10 mouse cellular contexts compared by ENCODE assay signal in the genomic region with DNA sequence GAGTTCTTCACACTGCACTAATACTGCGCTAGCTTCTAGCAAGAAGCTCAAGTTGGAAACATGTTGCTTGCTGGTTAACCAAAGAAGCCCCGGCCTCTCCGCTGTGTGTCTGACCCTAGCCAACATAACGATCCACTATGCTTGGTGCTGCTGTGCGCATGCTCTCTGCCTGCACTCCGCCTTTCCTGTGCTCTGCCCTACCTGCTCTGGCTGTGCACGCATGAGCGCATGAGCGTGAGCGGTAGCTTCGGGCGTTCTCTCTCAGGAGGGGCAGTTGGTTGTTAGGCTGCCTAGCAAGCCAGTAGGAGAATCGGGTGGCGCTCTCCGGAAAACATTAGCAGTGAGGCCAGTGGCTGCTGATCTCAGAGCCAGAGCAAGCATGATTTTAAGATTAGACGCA. TPM values are rescaled to one million over a fixed set of nuclear protein-coding genes. Genes with fewer than 3 reads are reported as not detected.
A peak's percentile ranks its signal among the peaks of the same experiment; 100 is the strongest.
DNase-seq lines count a peak whose midpoint lies in the region; ATAC-seq and TF ChIP-seq lines count a peak whose summit lies in the region.
"Had no signal": no experiment of that assay in that cellular context is flagged by ENCODE, and none has a peak within 500 bp of the region (broad histone marks: within the 10 kb centered on the region; RNA-seq: fewer than 3 reads in every experiment).

No protein-coding gene starts in this region.

- DNase-seq in heart, postnatal 25 days (ENCODE audit: low spot score) = no peak
- no peak for DNase-seq in CH12.LX (ENCODE audit: extremely low read depth)
- DNase-seq in embryonic facial prominence, embryonic 11.5 days (ENCODE audit: low spot score) = peak; percentile 21
- peak; percentile 56 for DNase-seq in liver, adult 2 months (ENCODE audit: extremely low read depth, low read depth, low spot score)
- no peak for DNase-seq in natural killer cell, adult 2 months (ENCODE audit: low spot score in 2 of 2)
- DNase-seq in left cerebral cortex, adult 18-20 months (ENCODE audit: low spot score in 2 of 2) = no peak
- DNase-seq in ovary, postnatal 14 days (ENCODE audit: low spot score) = no peak

- H3K9me3 ChIP-seq in heart, embryonic 12.5 days (replicated peaks) = no peaks in the 10 kb centered on the region
- H3K9me3 ChIP-seq in CH12.LX (replicated peaks; ENCODE audit: low read length) = no peaks in the 10 kb centered on the region
- no peaks in the 10 kb centered on the region for H3K9me3 ChIP-seq in embryonic facial prominence, embryonic 11.5 days (replicated peaks; ENCODE audit: control insufficient read depth, low read length)
- H3K9me3 ChIP-seq: limb, embryonic 12.5 days had no signal

- no peak for TF ChIP-seq CTCF in CH12.LX (conservative IDR thresholded peaks at IDR 0.05 in 1 of 2, IDR thresholded peaks at IDR 0.05 in 1 of 2; ENCODE audit: low read depth in 2 of 2, low read length in 2 of 2)
- TF ChIP-seq CTCF in liver, adult 2 months (IDR thresholded peaks at IDR 0.05; ENCODE audit: low read depth, low read length) = no peak

- intact Hi-C loops in heart, postnatal 25 days (cut with DNase I) = loop anchor here (10.0 kb wide), 1 partner anchor 275 kb away; a partner anchor contains a TSS

- 67% methylated on average over 16 of the region's 16 CpGs for WGBS in heart, embryonic 12.5 days
- WGBS in embryonic facial prominence, embryonic 11.5 days = 72% methylated on average over 16 of the region's 16 CpGs
- 74% methylated on average over 16 of the region's 16 CpGs for WGBS in liver, adult 2 months

- H3K4me1 ChIP-seq in heart, embryonic 12.5 days (replicated peaks) = no peaks in the 10 kb centered on the region
- peaks cover 0 to 10% of the 10 kb centered on the region in 2 experiments; a peak in 2 of 4 replicates for H3K4me1 ChIP-seq in CH12.LX (ENCODE audit: control insufficient read depth in 1 of 2, insufficient read depth in 2 of 2)
- no peaks in the 10 kb centered on the region for H3K4me1 ChIP-seq in embryonic facial prominence, embryonic 11.5 days (ENCODE audit: control insufficient read depth, insufficient read depth, low read length)
- no peaks in the 10 kb centered on the region; the same call in 1 of the 2 replicates for H3K4me1 ChIP-seq in liver, adult 2 months (ENCODE audit: control insufficient read depth, insufficient read depth, low read length)

- no peak for TF ChIP-seq RAD21 in CH12.LX (IDR thresholded peaks at IDR 0.05; ENCODE audit: low read depth, low read length)

- no peak overlapping the region for H3K27ac ChIP-seq in heart, embryonic 12.5 days (ENCODE audit: poor library complexity, severe bottlenecking)
- no peak overlapping the region for H3K27ac ChIP-seq in CH12.LX (ENCODE audit: insufficient read depth, low read depth)
- H3K27ac ChIP-seq in embryonic facial prominence, embryonic 11.5 days (replicated peaks; ENCODE audit: low read depth, low read length) = no peak overlapping the region
- H3K27ac ChIP-seq in liver, adult 2 months (replicated peaks; ENCODE audit: insufficient read depth, low read depth, low read length) = no peak overlapping the region
- H3K27ac ChIP-seq: limb, embryonic 12.5 days had no signal

- H3K4me3 ChIP-seq in heart, embryonic 12.5 days = no peak overlapping the region
- no peak overlapping the region for H3K4me3 ChIP-seq in CH12.LX (replicated peaks in 1 of 3; ENCODE audit: low read depth in 2 of 3, low read length in 2 of 3, poor library complexity in 1 of 3)
- H3K4me3 ChIP-seq in embryonic facial prominence, embryonic 11.5 days (ENCODE audit: low read depth, low read length) = no peak overlapping the region
- H3K4me3 ChIP-seq in liver, adult 2 months (ENCODE audit: insufficient read depth, low read depth, low read length) = no peak overlapping the region
- H3K4me3 ChIP-seq: erythroblast, embryonic 14.5 days; limb, embryonic 12.5 days had no signal

- H3K36me3 ChIP-seq in heart, embryonic 12.5 days = no peaks in the 10 kb centered on the region
- H3K36me3 ChIP-seq in CH12.LX (replicated peaks in 1 of 2; ENCODE audit: control insufficient read depth in 1 of 2, insufficient read depth in 1 of 2, low read length in 1 of 2) = no peaks in the 10 kb centered on the region
- H3K36me3 ChIP-seq in embryonic facial prominence, embryonic 11.5 days (replicated peaks; ENCODE audit: control insufficient read depth, insufficient read depth, low read depth, low read length) = no peaks in the 10 kb centered on the region
- H3K36me3 ChIP-seq in liver, adult 2 months (ENCODE audit: control insufficient read depth, insufficient read depth, low read length) = no peaks in the 10 kb centered on the region
- H3K36me3 ChIP-seq: limb, embryonic 12.5 days had no signal

- H3K27me3 ChIP-seq in heart, embryonic 12.5 days (replicated peaks) = no peaks in the 10 kb centered on the region
- H3K27me3 ChIP-seq in CH12.LX (replicated peaks) = no peaks in the 10 kb centered on the region
- H3K27me3 ChIP-seq in embryonic facial prominence, embryonic 11.5 days (ENCODE audit: control insufficient read depth, insufficient read depth, low read length) = no peaks in the 10 kb centered on the region
- H3K27me3 ChIP-seq in liver, adult 2 months (ENCODE audit: control insufficient read depth, insufficient read depth, low read length) = no peaks in the 10 kb centered on the region
- H3K27me3 ChIP-seq: limb, embryonic 12.5 days had no signal

- dilution Hi-C loops in CH12.LX (cut with MboI; ENCODE audit: extremely low pct_ligation_motif_present, extremely low pct_unique_long_range_greater_than_20kb, low sequenced_read_pairs) = no loop called here

- no peak for ATAC-seq in heart, embryonic 12.5 days (ENCODE audit: insufficient number of reproducible peaks, low FRiP score)
- no peak for ATAC-seq in embryonic facial prominence, embryonic 11.5 days (replicated peaks; ENCODE audit: insufficient number of reproducible peaks, low FRiP score, low TSS enrichment, low read depth)

- no peak overlapping the region for H3K9ac ChIP-seq in heart, embryonic 12.5 days
- no peak overlapping the region for H3K9ac ChIP-seq in CH12.LX (ENCODE audit: insufficient read depth, low read depth)
- H3K9ac ChIP-seq in embryonic facial prominence, embryonic 11.5 days (replicated peaks; ENCODE audit: low read length) = no peak overlapping the region
- H3K9ac ChIP-seq in liver, adult 2 months (ENCODE audit: low read depth, low read length) = no peak overlapping the region
- H3K9ac ChIP-seq: limb, embryonic 12.5 days had no signal

- no peak for TF ChIP-seq EP300 in CH12.LX (IDR thresholded peaks at IDR 0.05; ENCODE audit: low read length)

- H3K4me2 ChIP-seq in heart, embryonic 12.5 days = peak overlapping the region; percentile 6; the same call in 1 of the 2 replicates
- no peak overlapping the region for H3K4me2 ChIP-seq in CH12.LX (ENCODE audit: insufficient read depth, low read depth, poor library complexity, severe bottlenecking)
- no peak overlapping the region for H3K4me2 ChIP-seq in embryonic facial prominence, embryonic 11.5 days (ENCODE audit: low read depth, low read length)
- H3K4me2 ChIP-seq: limb, embryonic 12.5 days had no signal

- in situ Hi-C loops in CH12.LX (cut with MboI; ENCODE audit: low pct_ligation_motif_present, low pct_unique_long_range_greater_than_20kb, low sequenced_read_pairs) = no loop called here

- TF ChIP-seq POLR2A in CH12.LX (IDR thresholded peaks at IDR 0.05; ENCODE audit: low read depth, low read length) = no peak
- TF ChIP-seq POLR2A in liver, adult 2 months (IDR thresholded peaks at IDR 0.05; ENCODE audit: extremely low read depth, insufficient read depth, low read length) = no peak

- H3K79me2 ChIP-seq in CH12.LX (replicated peaks; ENCODE audit: control insufficient read depth, extremely low read depth, insufficient read depth, poor library complexity, severe bottlenecking) = no peaks in the 10 kb centered on the region
- no peaks in the 10 kb centered on the region for H3K79me2 ChIP-seq in liver, adult 2 months (ENCODE audit: control insufficient read depth, insufficient read depth, low read length)

TF ChIP-seq in CH12.LX, 34 proteins besides CTCF, POLR2A, EP300 and RAD21:
- 0 out of 2 replicates have a peak, but pooled peaks have one; percentile 31 for TF ChIP-seq NRF1 (IDR thresholded peaks at IDR 0.05; ENCODE audit: low read depth, low read length)
- TF ChIP-seq MAFK (IDR thresholded peaks at IDR 0.05; ENCODE audit: insufficient replicate concordance, low read length) = no peak
- no peak for TF ChIP-seq ZC3H11A (IDR thresholded peaks at IDR 0.05; ENCODE audit: low read depth, low read length)

RNA-seq across cellular contexts. Expression of a gene that starts 5.5 kb away (rescaled TPM):
- polyA plus RNA-seq in heart, embryonic 12.5 days (2016; fragmentation: Nextera tagmentation; extraction: Ambion mirVana) = 64.1 and 66.2 TPM in 2 replicates
- 10 to 100 TPM; 26.5 to 26.8 TPM for total RNA-seq in heart, postnatal 25 days (2021)
- 50.3 and 54.4 TPM in 2 replicates for total RNA-seq in CH12.LX (2012; rRNA removed)
- 109 and 110 TPM in 2 replicates for total RNA-seq in CH12.LX (2014; rRNA removed)
- 123 and 133 TPM in 2 replicates for polyA plus RNA-seq in CH12.LX (2012; ENCODE audit: insufficient read length, low read depth)
- polyA plus RNA-seq in embryonic facial prominence, embryonic 11.5 days (2014; fragmentation: Nextera tagmentation; extraction: Ambion mirVana) = 135 and 148 TPM in 2 replicates
- total RNA-seq in liver, adult 2 months (2014; rRNA removed) = 19.5 and 19.6 TPM in 2 replicates
- 16.3 and 17.9 TPM in 2 replicates for polyA plus RNA-seq in liver, adult 2 months (2012; rRNA removed)
- total RNA-seq in left cerebral cortex, adult 18-20 months (2021) = 10 to 100 TPM; 47.1 to 50.0 TPM

RNA-seq across cellular contexts. Expression of a gene that starts 8.7 kb away (rescaled TPM):
- polyA plus RNA-seq in heart, embryonic 12.5 days (2016; fragmentation: Nextera tagmentation; extraction: Ambion mirVana) = not detected in 2 replicates
- total RNA-seq in heart, postnatal 25 days (2021) = not detected
- total RNA-seq in CH12.LX (2012; rRNA removed) = not detected in 2 replicates
- not detected in 2 replicates for total RNA-seq in CH12.LX (2014; rRNA removed)
- not detected in 2 replicates for polyA plus RNA-seq in CH12.LX (2012; ENCODE audit: insufficient read length, low read depth)
- polyA plus RNA-seq in embryonic facial prominence, embryonic 11.5 days (2014; fragmentation: Nextera tagmentation; extraction: Ambion mirVana) = not detected in 2 replicates
- total RNA-seq in liver, adult 2 months (2014; rRNA removed) = not detected in 2 replicates
- polyA plus RNA-seq in liver, adult 2 months (2012; rRNA removed) = not detected in 2 replicates
- not detected for total RNA-seq in left cerebral cortex, adult 18-20 months (2021)
- polyA plus RNA-seq: erythroblast, embryonic 14.5 days; limb, embryonic 12.5 days had no signal

RNA-seq across cellular contexts. Expression of a gene that starts 52.3 kb away (rescaled TPM):
- polyA plus RNA-seq in heart, embryonic 12.5 days (2016; fragmentation: Nextera tagmentation; extraction: Ambion mirVana) = 87.0 and 95.2 TPM in 2 replicates
- total RNA-seq in heart, postnatal 25 days (2021) = 100 to 1,000 TPM; 118 to 132 TPM
- total RNA-seq in CH12.LX (2012; rRNA removed) (0.08 TPM in 1 of 2 replicates, not detected in the other), CH12.LX (2014; rRNA removed) (0.17 TPM in 1 of 2 replicates, not detected in the other)
- not detected in 2 replicates for polyA plus RNA-seq in CH12.LX (2012; ENCODE audit: insufficient read length, low read depth)
- 17.2 and 18.2 TPM in 2 replicates for polyA plus RNA-seq in embryonic facial prominence, embryonic 11.5 days (2014; fragmentation: Nextera tagmentation; extraction: Ambion mirVana)
- total RNA-seq in liver, adult 2 months (2014; rRNA removed) = 111 and 130 TPM in 2 replicates
- polyA plus RNA-seq in liver, adult 2 months (2012; rRNA removed) = 27.8 and 39.0 TPM in 2 replicates
- total RNA-seq in left cerebral cortex, adult 18-20 months (2021) = 10 to 100 TPM; 18.8 to 20.3 TPM

Comparison
In these comparisons a context has a peak if more than half of its experiments do, and no peak if none do; other contexts are left out.
1. DNase-seq: peak in embryonic facial prominence, embryonic 11.5 days (single experiment) and liver, adult 2 months (single experiment); none in heart, postnatal 25 days (single experiment), CH12.LX (single experiment), natural killer cell, adult 2 months (0 of 2), left cerebral cortex, adult 18-20 months (0 of 2) and ovary, postnatal 14 days (single experiment).
2. RNA of a gene that starts 52.3 kb away (total RNA-seq): 118 to 132 TPM in heart, postnatal 25 days, 111 to 130 TPM in liver, adult 2 months and 18.8 to 20.3 TPM in left cerebral cortex, adult 18-20 months; 0.08 to 0.17 TPM in CH12.LX; every median in the first group is over 10 times any median in the second.